Mouse (Mus musculus) left cerebral cortex, adult 18-20 months (tissue): ENCODE results near the gene Kdm8. TPM values are rescaled to one million over a fixed set of nuclear protein-coding genes. Genes with fewer than 3 reads are reported as not detected.

Source experiments
- DNase-seq, 2 experiments: peaks; one replicate each; pipeline ENCODE4 v3.0.0; 2021 to 2022; ENCODE audit warnings: low spot score in 2 of 2, mixed read lengths in 1 of 2
- total RNA-seq, 2 experiments: library from RNA; stranded (reverse); gene quantifications; 2 replicates each; pipeline ENCODE4 v1.2.3; 2021

The Kdm8 gene
- total RNA-seq, 2 experiments from 2014 or later, result 4.5 TPM

DNA sequence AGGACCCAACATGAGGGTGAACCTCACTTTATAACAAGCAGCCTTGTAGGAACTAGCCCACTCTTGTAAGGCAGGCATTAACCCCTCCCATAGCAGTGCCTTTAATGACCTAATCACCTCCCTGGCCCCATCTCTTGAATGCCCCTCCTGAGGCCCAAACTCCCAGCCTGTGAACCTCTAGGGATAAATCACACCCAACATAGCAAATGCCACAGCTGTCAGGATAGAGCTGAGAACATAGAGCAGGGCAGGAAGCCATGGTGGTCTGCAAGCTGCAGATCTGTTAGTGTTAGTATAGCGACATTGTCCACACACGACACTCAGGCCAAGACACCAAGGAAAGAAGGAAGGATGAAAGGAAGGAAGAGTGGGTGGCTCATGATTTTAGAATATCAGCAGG is 6.6 kb downstream of the Kdm8 start:
- no peak for DNase-seq

GRCm38 (mm10) chr7:125453671-125454070 is 9.2 kb downstream of the Kdm8 start:
- no peak for DNase-seq

- DNase-seq, result no peak
Measured at GRCm38 (mm10) chr7:125462200-125462599, 17.7 kb downstream of the Kdm8 start.

DNA sequence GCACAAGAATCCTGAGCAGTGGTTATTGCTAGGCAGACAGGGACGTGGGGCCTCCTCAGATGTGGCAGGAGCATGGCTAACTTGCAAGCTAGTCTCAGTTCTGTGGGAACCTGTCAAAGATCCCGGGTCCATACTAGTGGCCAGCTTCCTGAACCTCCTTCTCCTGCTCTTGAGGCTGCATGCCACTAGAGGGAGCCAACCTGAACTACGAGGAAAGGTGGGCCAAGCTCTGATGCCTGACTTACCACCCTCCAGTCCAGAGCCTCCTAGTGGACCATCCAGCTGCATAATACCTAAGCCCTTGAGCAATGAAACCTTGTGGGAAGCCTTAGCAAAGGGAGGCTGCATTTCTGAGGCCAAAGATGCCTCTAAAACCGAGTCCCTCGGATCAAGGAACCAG is 25.5 kb downstream of the Kdm8 start:
- DNase-seq, result peak; percentile 69 to 77

- no peak for DNase-seq
Measured at GRCm38 (mm10) chr7:125470901-125471300, 26.4 kb downstream of the Kdm8 start.

GRCm38 (mm10) chr7:125471991-125472741 is 27.7 kb downstream of the Kdm8 start:
- DNase-seq, result peak; percentile 79 to 81

- DNase-seq, result no peak
Measured at GRCm38 (mm10) chr7:125474535-125474934, 30.1 kb downstream of the Kdm8 start.

- DNase-seq, result no peak
Measured at GRCm38 (mm10) chr7:125475601-125476251, 31.2 kb downstream of the Kdm8 start.

DNA sequence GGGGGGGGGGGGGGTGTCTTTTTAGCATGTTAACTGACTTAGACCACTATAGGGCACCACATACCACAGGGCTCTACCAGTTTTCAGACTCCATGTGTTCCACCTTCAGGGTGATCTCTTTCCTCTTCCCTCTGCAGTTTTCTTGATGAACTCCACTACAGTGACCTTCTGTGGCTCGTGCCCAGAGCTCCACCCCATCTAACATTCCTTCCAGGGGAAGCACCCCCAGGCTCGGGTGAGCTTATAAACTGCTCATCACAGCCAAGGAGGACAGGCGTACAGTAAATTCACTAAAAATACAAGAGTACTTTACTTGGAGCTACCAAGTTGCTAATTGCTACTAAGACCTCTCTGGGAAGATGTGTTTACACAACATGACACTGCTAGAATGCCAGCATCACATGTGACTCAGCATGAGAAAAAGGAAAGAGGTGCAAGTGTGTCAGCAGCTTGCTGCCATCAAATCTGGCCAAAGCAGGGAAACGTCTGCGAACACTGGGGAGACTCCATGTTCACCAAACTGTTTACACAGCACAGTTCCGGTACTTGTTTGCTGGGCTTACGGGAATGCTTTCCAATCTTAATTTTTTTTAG is 34.0 kb downstream of the Kdm8 start:
- no peak for DNase-seq

- DNase-seq, result no peak
Measured at GRCm38 (mm10) chr7:125480518-125480917, 36.0 kb downstream of the Kdm8 start.

GRCm38 (mm10) chr7:125482339-125482738 is 37.9 kb downstream of the Kdm8 start:
- DNase-seq, result no peak

DNA sequence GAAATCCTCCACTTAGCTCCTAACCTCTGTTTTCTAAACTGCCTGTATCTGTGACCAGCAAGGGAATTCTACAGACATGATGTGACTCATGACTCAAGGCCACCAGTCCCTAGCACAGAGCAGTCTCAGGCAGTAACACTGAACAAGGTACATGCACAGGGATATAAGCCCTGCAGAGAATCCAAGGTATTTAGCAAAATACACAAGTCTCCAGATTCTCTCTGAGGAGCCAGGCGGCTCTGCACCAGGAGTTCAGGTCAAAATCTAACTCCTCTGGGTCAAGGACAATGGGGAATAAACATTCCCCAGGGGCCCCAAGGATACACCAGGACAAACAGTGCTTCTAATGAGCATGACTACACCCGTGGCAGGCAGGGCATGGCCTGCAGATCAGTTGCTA is 38.4 kb downstream of the Kdm8 start:
- DNase-seq, result no peak

GRCm38 (mm10) chr7:125484791-125485190 is 40.3 kb downstream of the Kdm8 start:
- no peak for DNase-seq

- DNase-seq, result no peak
Measured at GRCm38 (mm10) chr7:125486121-125486630, 41.7 kb downstream of the Kdm8 start.

GRCm38 (mm10) chr7:125487126-125487525 is 42.6 kb downstream of the Kdm8 start:
- no peak for DNase-seq

DNA sequence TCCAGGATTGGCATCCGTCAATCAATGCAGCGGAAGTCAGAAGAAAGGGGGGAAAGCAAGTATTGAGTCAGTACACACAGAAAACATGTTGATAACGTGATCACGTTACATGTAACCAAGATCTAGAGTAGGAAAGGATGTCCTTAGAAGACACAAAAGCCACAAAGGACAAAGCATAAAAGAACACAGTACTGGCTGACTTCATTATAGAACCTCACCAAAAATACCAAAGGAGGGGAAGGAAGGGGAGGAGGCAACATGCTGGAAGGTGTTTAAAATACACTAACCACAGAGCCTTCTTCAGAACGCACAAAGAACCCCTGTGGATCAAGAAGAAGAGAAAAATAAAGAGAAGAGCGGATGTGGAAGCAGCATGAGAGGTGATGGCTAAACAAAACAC is 44.2 kb downstream of the Kdm8 start:
- DNase-seq, result no peak

GRCm38 (mm10) chr7:125489636-125490035 is 45.2 kb downstream of the Kdm8 start:
- DNase-seq, result no peak

GRCm38 (mm10) chr7:125490947-125491735 is 46.7 kb downstream of the Kdm8 start, which contains the start of gene Nsmce1:
Gene Nsmce1, minus strand, starts transcription at chr7:125491596.
- DNase-seq, result peak; percentile 93 to 96

GRCm38 (mm10) chr7:125491760-125492159 is 47.3 kb downstream of the Kdm8 start:
- no peak for DNase-seq

- DNase-seq, result no peak
Measured at GRCm38 (mm10) chr7:125492551-125492950, 48.1 kb downstream of the Kdm8 start.

- DNase-seq, result no peak
Measured at GRCm38 (mm10) chr7:125495864-125496440, 51.5 kb downstream of the Kdm8 start.
